Mouse (Mus musculus) c-Kit-positive CD71-negative TER-119-negative erythroid progenitor cells, embryonic 14.5 days (primary cell): Measurements from ENCODE around the gene Arhgap25.

Experiments used
- DNase-seq: peaks from one replicate; pipeline ENCODE4 v3.0.0-alpha.2; 2013; ENCODE audit warnings: low read depth

Arhgap25 gene

GRCm38 (mm10) chr6:87445222-87445621 lies 87.8 kb downstream of the Arhgap25 start:
- DNase-seq = no peak

GRCm38 (mm10) chr6:87443253-87443652 lies 89.8 kb downstream of the Arhgap25 start:
- DNase-seq = no peak

GRCm38 (mm10) chr6:87436745-87437144 lies 96.3 kb downstream of the Arhgap25 start:
- DNase-seq = no peak

DNA sequence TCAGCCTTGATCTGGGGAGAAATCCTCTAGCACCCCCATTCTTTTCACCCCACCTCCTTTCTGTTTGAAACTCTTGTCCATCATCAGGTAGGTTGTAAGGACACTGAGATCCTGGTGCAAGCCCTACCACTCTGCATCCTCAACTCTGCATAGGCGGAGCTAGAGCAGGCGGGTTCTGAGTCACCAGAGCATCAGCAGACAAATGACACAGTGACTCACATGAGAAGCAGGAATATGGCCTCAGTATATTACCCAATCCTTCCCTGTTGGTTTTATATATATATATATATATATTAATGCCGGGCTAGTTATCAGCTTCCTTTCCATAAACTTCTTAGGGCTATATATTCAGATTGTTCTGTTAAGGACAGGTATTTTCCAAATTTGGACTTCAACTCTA lies 97.3 kb downstream of the Arhgap25 start:
- DNase-seq = no peak

DNA sequence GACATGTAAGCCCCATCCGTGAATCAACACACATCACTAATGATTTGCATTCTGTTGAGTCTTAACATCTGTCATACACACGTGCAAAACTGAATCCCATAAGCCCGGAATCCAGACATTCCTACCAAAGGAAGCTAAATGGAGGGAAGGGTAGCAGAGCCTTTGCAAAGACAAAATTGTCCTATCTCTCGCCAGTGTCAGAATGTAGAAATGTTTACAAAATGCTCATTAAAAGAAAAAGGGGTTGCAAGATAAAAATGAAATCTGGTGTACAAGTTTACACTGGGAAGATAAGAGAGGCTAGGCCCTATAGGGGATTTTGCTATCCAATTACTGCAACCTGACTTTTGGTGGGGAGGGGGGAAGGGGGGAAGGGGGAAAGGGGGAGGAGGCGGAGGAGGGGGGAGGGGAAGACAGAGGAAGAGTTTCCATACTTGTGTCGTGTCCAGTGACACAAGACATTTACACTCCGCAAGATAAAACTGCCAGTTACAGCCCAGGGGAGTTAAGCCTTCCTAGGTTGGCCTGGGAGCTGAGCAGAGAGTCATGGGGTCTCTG lies 104.5 kb downstream of the Arhgap25 start, which contains the start of gene Bmp10:
Gene Bmp10 (plus strand): TSS at position 508 of the 558 bp plus-strand sequence.
- no peak for DNase-seq

DNA sequence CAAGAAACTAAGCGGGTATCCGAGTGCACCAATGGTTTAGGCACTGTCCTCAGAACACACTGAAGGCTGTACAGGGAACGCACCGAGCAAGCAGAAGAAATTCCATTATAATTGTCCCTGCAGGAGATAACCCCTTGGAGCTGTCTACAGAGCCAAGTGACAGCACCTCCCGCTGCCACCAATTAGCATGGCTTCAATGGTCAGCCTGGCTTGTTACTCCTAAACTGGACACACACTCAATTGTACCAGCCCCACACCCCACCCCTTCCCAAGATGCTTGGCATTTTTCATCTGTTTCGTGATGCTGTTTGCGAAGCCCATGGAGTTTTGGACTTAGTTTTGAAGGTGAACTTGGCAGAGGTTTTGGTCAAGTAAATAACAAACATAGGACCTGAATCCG lies 105.4 kb downstream of the Arhgap25 start:
- DNase-seq = no peak

- DNase-seq = no peak
Measured at GRCm38 (mm10) chr6:87426954-87427353, 106.1 kb downstream of the Arhgap25 start.

DNA sequence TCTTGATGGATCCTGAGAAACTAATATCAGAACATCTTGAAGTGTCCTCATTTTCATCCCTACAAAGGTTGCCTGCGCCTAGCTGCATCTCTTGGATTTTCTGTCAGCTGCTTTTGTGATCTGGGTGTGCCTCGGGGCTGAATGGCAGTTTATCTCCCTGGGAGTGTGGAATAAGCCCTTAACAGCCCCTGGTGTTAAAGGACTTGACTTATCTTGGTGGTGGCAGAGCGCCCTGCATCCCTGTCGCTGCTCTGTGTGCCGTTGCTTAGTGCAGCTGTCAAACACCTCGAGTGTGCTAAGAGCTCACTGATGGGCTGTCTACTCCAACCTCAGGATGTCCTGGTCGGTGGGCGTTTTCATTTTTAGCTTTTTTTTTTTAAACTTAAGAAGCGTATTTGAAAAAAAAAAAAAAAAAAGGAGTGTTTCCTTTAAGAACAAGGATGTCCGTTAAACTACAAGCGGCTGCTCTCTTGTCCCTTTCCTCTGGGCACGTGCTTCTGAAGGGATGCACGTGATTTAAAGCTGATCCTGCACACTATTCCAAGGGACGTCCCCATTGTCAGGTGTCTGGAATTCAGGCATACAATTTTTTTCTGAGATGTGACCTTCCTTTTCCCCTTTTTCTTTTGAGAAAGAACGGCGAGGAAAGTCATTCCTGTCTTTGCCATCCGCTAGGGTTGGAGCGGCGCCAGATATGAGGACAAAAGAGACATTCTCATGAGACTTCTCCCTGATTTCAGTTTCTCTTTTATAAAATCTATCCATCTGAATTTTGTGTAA lies 108.8 kb downstream of the Arhgap25 start:
- DNase-seq = no peak

GRCm38 (mm10) chr6:87422304-87422703 lies 110.8 kb downstream of the Arhgap25 start:
- no peak for DNase-seq

- DNase-seq = no peak
Measured at GRCm38 (mm10) chr6:87412011-87412410, 121.0 kb downstream of the Arhgap25 start.
